22 mouse cellular contexts compared by ENCODE assay signal in the genomic region with DNA sequence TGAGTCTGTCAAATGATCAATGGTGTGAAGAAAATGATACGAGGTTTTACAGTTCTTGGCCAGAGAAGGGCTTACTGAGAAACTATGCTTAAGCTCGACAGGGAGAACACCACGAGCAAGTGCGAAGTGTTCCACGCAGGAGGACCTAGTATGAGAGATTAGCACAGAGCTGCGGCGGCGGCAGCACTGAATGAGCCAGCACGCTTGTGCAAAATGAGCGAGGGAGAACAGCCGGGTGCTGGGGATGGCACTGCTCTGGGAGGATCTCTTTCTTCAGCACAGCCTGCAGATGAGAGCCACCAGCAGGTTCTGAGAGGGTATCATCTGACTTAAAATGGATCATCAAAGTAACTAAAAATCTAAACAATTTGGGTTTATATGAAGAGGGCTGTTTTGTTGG.
DNase-seq lines count a peak whose midpoint lies in the region; ATAC-seq and TF ChIP-seq lines count a peak whose summit lies in the region.
"Had no signal": no experiment of that assay in that cellular context is flagged by ENCODE, and none has a peak within 500 bp of the region (broad histone marks: within the 10 kb centered on the region; RNA-seq: fewer than 3 reads in every experiment).

No protein-coding gene starts in this region.

- peak; percentile 44 for DNase-seq in layer of hippocampus, adult 11-12 months (ENCODE audit: low spot score)
- DNase-seq in layer of hippocampus, postnatal 25 days (ENCODE audit: extremely low spot score in 1 of 2, low spot score in 1 of 2): no peak
- DNase-seq in midbrain, embryonic 11.5 days (ENCODE audit: low spot score, missing footprints): peak; percentile 59
- no peak for DNase-seq in midbrain, embryonic 14.5 days
- DNase-seq in spleen, adult 2 months (ENCODE audit: low read depth in 1 of 2, low spot score in 2 of 2): no peak
- DNase-seq in spleen, adult 18-20 months: no peak
- DNase-seq in layer of hippocampus, postnatal 36 days: peak; percentile 43 to 44
- DNase-seq in cerebellum, postnatal 25 days: no peak
- DNase-seq: adrenal gland, adult 2 months; adrenal gland, postnatal 25 days; cerebellum, adult 2 months; forebrain, postnatal 0 days; gastrocnemius, postnatal 10 days; heart, adult 18-20 months; heart, postnatal 10 days; heart, postnatal 4 days had no signal

- no peak for ATAC-seq in midbrain, embryonic 11.5 days (ENCODE audit: low FRiP score)
- no peak for ATAC-seq in midbrain, embryonic 14.5 days (ENCODE audit: low FRiP score, low TSS enrichment)
- ATAC-seq: forebrain, embryonic 13.5 days; forebrain, postnatal 0 days; hindbrain, postnatal 0 days had no signal

- no peak overlapping the region for H3K4me2 ChIP-seq in midbrain, embryonic 11.5 days
- H3K4me2 ChIP-seq in midbrain, embryonic 14.5 days (ENCODE audit: low read length): no peak overlapping the region
- H3K4me2 ChIP-seq: forebrain, embryonic 13.5 days; hindbrain, embryonic 13.5 days had no signal

- no peak for TF ChIP-seq POLR2A in spleen, adult 2 months (IDR thresholded peaks at IDR 0.05; ENCODE audit: low read depth, low read length)

- no peaks in the 10 kb centered on the region for H3K9me3 ChIP-seq in midbrain, embryonic 11.5 days (ENCODE audit: control insufficient read depth, low read length)
- H3K9me3 ChIP-seq in midbrain, embryonic 14.5 days (ENCODE audit: control insufficient read depth, low read length): no peaks in the 10 kb centered on the region
- H3K9me3 ChIP-seq: embryonic facial prominence, embryonic 10.5 days; forebrain, embryonic 13.5 days; heart, embryonic 10.5 days; hindbrain, embryonic 13.5 days had no signal

- WGBS in midbrain, embryonic 11.5 days: 81% methylated on average over 11 of the region's 11 CpGs
- 83% methylated on average over 11 of the region's 11 CpGs for WGBS in midbrain, embryonic 14.5 days
- WGBS in spleen, adult 2 months: 91% methylated on average over 11 of the region's 11 CpGs

- H3K9ac ChIP-seq in midbrain, embryonic 11.5 days (ENCODE audit: low read length): no peak overlapping the region
- H3K9ac ChIP-seq in midbrain, embryonic 14.5 days (replicated peaks; ENCODE audit: low read length): no peak overlapping the region
- H3K9ac ChIP-seq: forebrain, embryonic 13.5 days; forebrain, postnatal 0 days; hindbrain, embryonic 13.5 days had no signal

- no peaks in the 10 kb centered on the region for H3K4me1 ChIP-seq in midbrain, embryonic 11.5 days (ENCODE audit: control insufficient read depth, insufficient read depth, low read length)
- no peaks in the 10 kb centered on the region for H3K4me1 ChIP-seq in midbrain, embryonic 14.5 days (ENCODE audit: control insufficient read depth, insufficient read depth, low read length)
- H3K4me1 ChIP-seq in spleen, adult 2 months (ENCODE audit: control insufficient read depth, insufficient read depth, insufficient read length): peaks cover 11% of the 10 kb centered on the region; the same call in 1 of the 2 replicates

- no peak overlapping the region for H3K27ac ChIP-seq in midbrain, embryonic 11.5 days (ENCODE audit: low read depth, low read length)
- H3K27ac ChIP-seq in midbrain, embryonic 14.5 days (replicated peaks; ENCODE audit: low read depth, low read length): no peak overlapping the region
- H3K27ac ChIP-seq in spleen, adult 2 months (ENCODE audit: insufficient read depth, low read length): peak overlapping the region; percentile 8; the same call in 1 of the 2 replicates
- H3K27ac ChIP-seq: embryonic facial prominence, embryonic 10.5 days; forebrain, embryonic 13.5 days; heart, embryonic 10.5 days; hindbrain, embryonic 13.5 days; hindbrain, postnatal 0 days had no signal

- TF ChIP-seq CTCF in spleen, adult 2 months (IDR thresholded peaks at IDR 0.05; ENCODE audit: extremely low read depth, insufficient read depth, insufficient read length, insufficient replicate concordance): no peak

- no peak overlapping the region for H3K4me3 ChIP-seq in midbrain, embryonic 11.5 days (ENCODE audit: low read depth, low read length)
- H3K4me3 ChIP-seq in midbrain, embryonic 14.5 days (replicated peaks; ENCODE audit: low read depth, low read length): no peak overlapping the region
- no peak overlapping the region for H3K4me3 ChIP-seq in spleen, adult 2 months (ENCODE audit: extremely low read depth, insufficient read depth, insufficient read length)
- H3K4me3 ChIP-seq: embryonic facial prominence, embryonic 10.5 days; forebrain, embryonic 13.5 days; heart, embryonic 10.5 days; hindbrain, embryonic 13.5 days had no signal

- H3K27me3 ChIP-seq in midbrain, embryonic 11.5 days (ENCODE audit: control insufficient read depth, insufficient read depth, low read length): no peaks in the 10 kb centered on the region
- no peaks in the 10 kb centered on the region for H3K27me3 ChIP-seq in midbrain, embryonic 14.5 days (ENCODE audit: control insufficient read depth, insufficient read depth, low read length)
- H3K27me3 ChIP-seq in spleen, adult 2 months (ENCODE audit: control insufficient read depth, insufficient read depth, low read length): no peaks in the 10 kb centered on the region
- H3K27me3 ChIP-seq: CH12.LX; forebrain, embryonic 13.5 days; hindbrain, embryonic 13.5 days had no signal

- H3K36me3 ChIP-seq in midbrain, embryonic 11.5 days (ENCODE audit: control insufficient read depth, insufficient read depth, low read length): no peaks in the 10 kb centered on the region
- no peaks in the 10 kb centered on the region for H3K36me3 ChIP-seq in midbrain, embryonic 14.5 days (ENCODE audit: control insufficient read depth, insufficient read depth, low read length)
- no peaks in the 10 kb centered on the region for H3K36me3 ChIP-seq in spleen, adult 2 months (ENCODE audit: control insufficient read depth, insufficient read depth, low read length)
- H3K36me3 ChIP-seq: embryonic facial prominence, embryonic 10.5 days; heart, embryonic 10.5 days; hindbrain, embryonic 13.5 days had no signal

Comparison
In these comparisons a context has a peak if more than half of its experiments do, and no peak if none do; other contexts are left out.
1. DNase-seq: peak in layer of hippocampus, adult 11-12 months (single experiment), midbrain, embryonic 11.5 days (single experiment) and layer of hippocampus, postnatal 36 days (2 of 2); none in layer of hippocampus, postnatal 25 days (0 of 2), midbrain, embryonic 14.5 days (single experiment), spleen, adult 2 months (0 of 2), spleen, adult 18-20 months (0 of 2) and cerebellum, postnatal 25 days (0 of 2).